Mouse (Mus musculus): ENCODE results near the gene Diablo.

- TF ChIP-seq POLR2A (IDR thresholded peaks at IDR 0.05; ENCODE audit: insufficient read depth, low read depth, low read length) (no peak), CTCF (IDR thresholded peaks at IDR 0.05; ENCODE audit: insufficient read depth, low read depth, low read length) (no peak)
Measured at GRCm38 (mm10) chr5:123521621-123522020, 2.4 kb downstream of the Diablo start.
